Mouse (Mus musculus): ENCODE results near the gene Bzw1. TPM values are rescaled to one million over a fixed set of nuclear protein-coding genes. Genes with fewer than 3 reads are reported as not detected.

Gene Bzw1
- total RNA-seq, 2 experiments from 2014 or later, result 116 to 130 TPM

- DNase-seq (ENCODE audit: low spot score in 2 of 2), result no peak
Measured at GRCm38 (mm10) chr1:58454316-58454715, 61.6 kb downstream of the Bzw1 start.

Other genes with a start within 250 kb of the Bzw1 start
- gene Aox4, start 182.5 kb upstream of the Bzw1 start, total RNA-seq (2021), result under 1 TPM; 0.52 to 0.98 TPM
- gene Aox2, start 114.6 kb upstream of the Bzw1 start, total RNA-seq (2021), result under 1 TPM; 0.27 to 0.34 TPM
- gene Clk1, start 31.2 kb downstream of the Bzw1 start, total RNA-seq (2021), result 10 to 100 TPM; 56.7 to 80.5 TPM
- gene Nif3l1, start 52.3 kb downstream of the Bzw1 start, total RNA-seq (2021), result 10 to 100 TPM; 13.8 to 14.1 TPM
- gene Ppil3, start 52.6 kb downstream of the Bzw1 start, total RNA-seq (2021), result 10 to 100 TPM; 24.8 to 25.9 TPM
- 10 to 100 TPM; 18.1 to 21.1 TPM for gene Orc2, start 112.2 kb downstream of the Bzw1 start, total RNA-seq (2021)
- gene Fam126b, start 193.4 kb downstream of the Bzw1 start, total RNA-seq (2021), result 10 to 100 TPM in 1 of 2 experiments, 1 to 10 TPM in 1; 8.6 to 10.4 TPM
- 100 to 1,000 TPM; 114 to 124 TPM for gene Ndufb3, start 193.5 kb downstream of the Bzw1 start, total RNA-seq (2021)